Mouse (Mus musculus): ENCODE results near the gene I0C0044D17Rik. TPM values are rescaled to one million over a fixed set of nuclear protein-coding genes. Genes with fewer than 3 reads are reported as not detected.
"Not testable (repeated sequence)": the region's sequence is repeated elsewhere in the genome, so short reads cannot be mapped to it uniquely, and the experiment has no call there.

The I0C0044D17Rik gene
- polyA plus RNA-seq, 1 experiment from 2014 or later, result not detected

DNA sequence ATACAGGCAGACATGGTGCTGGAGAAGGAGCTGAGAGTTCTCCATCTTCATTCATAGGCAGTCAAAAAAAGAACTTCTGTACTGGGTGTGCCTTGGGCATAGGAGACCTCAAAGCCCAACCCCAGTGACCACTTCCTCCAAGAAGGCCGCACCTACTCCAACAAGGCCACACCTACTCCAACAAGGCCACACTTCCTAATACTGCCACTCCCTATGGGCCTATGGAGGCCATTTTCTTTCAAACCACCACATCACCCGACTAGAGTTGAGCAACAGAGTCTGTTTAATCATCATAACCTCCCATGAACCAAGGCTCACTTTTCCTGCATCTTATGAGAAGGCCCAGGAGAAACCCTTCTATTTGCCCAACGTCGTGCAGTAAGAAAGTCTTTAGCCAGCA is 21.6 kb upstream of the I0C0044D17Rik start:
- 81% methylated on average over 4 of the region's 4 CpGs for WGBS
- Histone ChIP-seq H3K9me3 (ENCODE audit: low read length) (no peaks in the 10 kb centered on the region), H3K4me1 (ENCODE audit: insufficient read depth, low read depth, low read length) (no peaks in the 10 kb centered on the region), H3K27me3 (replicated peaks; ENCODE audit: insufficient read depth, low read length) (no peaks in the 10 kb centered on the region), H3K4me2 (replicated peaks; ENCODE audit: low read depth, low read length) (no peak overlapping the region), H3K9ac (replicated peaks; ENCODE audit: low read depth) (no peak overlapping the region), H3K27ac (ENCODE audit: low read length) (no peak overlapping the region), H3K4me3 (ENCODE audit: low read depth, low read length) (no peak overlapping the region), H3K36me3 (ENCODE audit: insufficient read depth, low read length) (no peaks in the 10 kb centered on the region)
- no peak for ATAC-seq
- DNase-seq (ENCODE audit: low spot score), result no peak
- TF ChIP-seq EP300 (IDR thresholded peaks at IDR 0.05) (no peak), CTCF (IDR thresholded peaks at IDR 0.05) (no peak)

DNA sequence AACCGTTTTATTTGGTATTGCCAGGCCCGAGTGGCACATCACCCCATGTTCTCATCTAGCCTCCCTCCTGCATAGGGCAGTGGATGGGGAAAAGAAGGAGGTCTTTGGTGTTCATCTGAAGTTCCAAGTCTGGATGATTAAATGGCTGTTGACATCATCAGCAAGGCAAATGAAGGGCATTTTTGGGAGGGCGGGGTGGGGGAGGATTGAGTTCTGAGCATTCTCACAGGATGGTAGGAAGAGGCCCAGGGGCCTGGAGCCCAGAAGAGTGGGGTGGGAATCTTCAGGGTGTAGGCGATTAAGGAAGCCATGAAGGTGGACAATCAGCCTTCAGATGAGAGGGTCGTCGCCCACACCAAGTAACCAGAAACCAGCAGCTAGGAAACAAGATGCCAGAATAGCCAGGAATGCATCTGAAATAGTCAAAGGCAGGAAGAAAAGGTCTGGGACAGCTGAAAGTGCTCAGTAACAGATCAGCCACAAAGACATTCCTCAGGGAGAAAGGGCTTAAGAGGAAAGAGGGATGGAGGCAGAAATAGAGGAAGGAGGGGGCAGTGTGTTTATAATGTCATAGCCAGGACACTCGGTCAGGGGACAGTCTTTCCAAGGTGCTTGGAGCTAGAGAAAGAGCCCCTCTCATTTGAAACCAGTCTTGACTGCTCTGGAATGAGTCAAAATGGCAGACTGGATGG is 20.4 kb upstream of the I0C0044D17Rik start:
- H3K36me3 ChIP-seq (ENCODE audit: insufficient read depth, low read length), result no peaks in the 10 kb centered on the region
- 56% methylated on average over 7 of the region's 7 CpGs for WGBS
- TF ChIP-seq EP300 (IDR thresholded peaks at IDR 0.05), result no peak
- TF ChIP-seq CTCF (IDR thresholded peaks at IDR 0.05), result no peak
- H3K27ac ChIP-seq (ENCODE audit: low read length), result no peak overlapping the region
- H3K27me3 ChIP-seq (replicated peaks; ENCODE audit: insufficient read depth, low read length), result no peaks in the 10 kb centered on the region
- no peak for DNase-seq (ENCODE audit: low spot score)
- H3K9ac ChIP-seq (replicated peaks; ENCODE audit: low read depth), result no peak overlapping the region
- ATAC-seq, result no peak
- no peak overlapping the region for H3K4me3 ChIP-seq (ENCODE audit: low read depth, low read length)
- H3K4me2 ChIP-seq (replicated peaks; ENCODE audit: low read depth, low read length), result no peak overlapping the region
- H3K4me1 ChIP-seq (ENCODE audit: insufficient read depth, low read depth, low read length), result no peaks in the 10 kb centered on the region
- no peaks in the 10 kb centered on the region for H3K9me3 ChIP-seq (ENCODE audit: low read length)

DNA sequence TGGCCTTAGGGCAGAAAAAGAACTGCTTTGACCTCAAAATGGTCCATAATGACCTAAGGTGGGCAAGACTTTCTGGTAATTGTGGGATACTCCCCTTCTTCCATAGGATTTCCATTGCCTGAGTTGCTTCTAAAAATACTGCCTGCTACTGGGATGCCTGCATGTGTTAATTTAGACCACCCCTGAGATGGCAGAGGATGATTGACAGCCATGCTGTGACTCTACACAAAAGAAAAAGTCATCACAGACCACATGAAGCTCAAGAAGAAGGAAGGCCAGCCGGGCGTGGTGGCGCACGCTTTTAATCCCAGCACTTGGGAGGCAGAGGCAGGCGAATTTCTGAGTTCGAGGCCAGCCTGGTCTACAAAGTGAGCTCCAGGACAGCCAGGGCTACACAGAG is 17.6 kb upstream of the I0C0044D17Rik start:
- not testable (repeated sequence) for ATAC-seq; H3K9ac ChIP-seq (replicated peaks; ENCODE audit: low read depth)
- WGBS, result 92% methylated on average over 4 of the region's 6 CpGs

DNA sequence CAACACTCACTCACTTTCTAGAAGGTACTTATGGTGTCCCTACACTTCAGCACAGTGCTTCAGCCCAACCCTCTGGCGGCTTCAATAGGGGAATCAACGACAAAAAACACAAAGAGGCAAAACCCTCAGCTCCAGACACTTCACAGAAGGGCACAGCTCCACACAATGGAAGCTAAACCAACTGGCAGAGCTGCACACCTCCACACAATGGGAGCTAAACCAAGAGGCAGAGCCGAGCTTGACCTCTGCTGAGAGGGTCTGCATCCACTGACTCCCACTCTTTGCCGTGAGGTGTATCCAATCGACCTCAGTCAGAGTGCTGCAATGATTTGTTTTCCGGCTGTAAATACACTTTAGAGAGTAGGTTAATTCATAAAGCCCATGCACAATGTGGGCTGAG is 16.9 kb upstream of the I0C0044D17Rik start:
- Histone ChIP-seq H3K27ac (ENCODE audit: low read length) (no peak overlapping the region), H3K36me3 (ENCODE audit: insufficient read depth, low read length) (no peaks in the 10 kb centered on the region), H3K4me3 (ENCODE audit: low read depth, low read length) (no peak overlapping the region), H3K4me1 (ENCODE audit: insufficient read depth, low read depth, low read length) (no peaks in the 10 kb centered on the region), H3K4me2 (replicated peaks; ENCODE audit: low read depth, low read length) (no peak overlapping the region), H3K27me3 (replicated peaks; ENCODE audit: insufficient read depth, low read length) (no peaks in the 10 kb centered on the region), H3K9me3 (ENCODE audit: low read length) (no peaks in the 10 kb centered on the region), H3K9ac (replicated peaks; ENCODE audit: low read depth) (no peak overlapping the region)
- DNase-seq (ENCODE audit: low spot score) (no peak), ATAC-seq (no peak)
- TF ChIP-seq EP300 (IDR thresholded peaks at IDR 0.05), result no peak
- TF ChIP-seq CTCF (IDR thresholded peaks at IDR 0.05), result no peak
- 66% methylated on average over 6 of the region's 6 CpGs for WGBS

More for the DNA sequence above, 17.6 kb upstream of the I0C0044D17Rik start:
- not testable (repeated sequence) for H3K4me1 ChIP-seq (ENCODE audit: insufficient read depth, low read depth, low read length); H3K36me3 ChIP-seq (ENCODE audit: insufficient read depth, low read length); H3K9me3 ChIP-seq (ENCODE audit: low read length); H3K27me3 ChIP-seq (replicated peaks; ENCODE audit: insufficient read depth, low read length); H3K4me2 ChIP-seq (replicated peaks; ENCODE audit: low read depth, low read length); H3K27ac ChIP-seq (ENCODE audit: low read length); H3K4me3 ChIP-seq (ENCODE audit: low read depth, low read length); DNase-seq (ENCODE audit: low spot score)

DNA sequence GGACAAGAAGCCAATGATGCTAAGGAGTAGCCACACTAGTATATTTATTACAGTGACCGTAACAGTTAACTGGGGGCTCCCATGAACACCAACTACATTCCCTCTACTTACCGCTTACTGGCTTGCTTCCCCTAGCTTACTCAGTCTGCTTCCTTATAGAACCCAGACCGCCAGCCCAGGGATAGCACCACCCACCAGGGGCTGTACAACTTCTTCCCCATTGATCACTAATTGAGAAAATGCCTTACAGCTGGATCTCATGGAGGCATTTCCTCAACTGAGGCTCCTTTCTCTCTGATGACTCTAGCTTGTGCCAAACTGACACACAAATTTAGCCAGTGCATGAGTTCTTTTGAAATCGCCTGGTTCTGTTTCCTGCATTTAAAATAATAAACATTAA is 15.3 kb upstream of the I0C0044D17Rik start:
- ATAC-seq (no peak), DNase-seq (ENCODE audit: low spot score) (no peak)
- TF ChIP-seq EP300 (IDR thresholded peaks at IDR 0.05), result no peak
- no peak for TF ChIP-seq CTCF (IDR thresholded peaks at IDR 0.05)

DNA sequence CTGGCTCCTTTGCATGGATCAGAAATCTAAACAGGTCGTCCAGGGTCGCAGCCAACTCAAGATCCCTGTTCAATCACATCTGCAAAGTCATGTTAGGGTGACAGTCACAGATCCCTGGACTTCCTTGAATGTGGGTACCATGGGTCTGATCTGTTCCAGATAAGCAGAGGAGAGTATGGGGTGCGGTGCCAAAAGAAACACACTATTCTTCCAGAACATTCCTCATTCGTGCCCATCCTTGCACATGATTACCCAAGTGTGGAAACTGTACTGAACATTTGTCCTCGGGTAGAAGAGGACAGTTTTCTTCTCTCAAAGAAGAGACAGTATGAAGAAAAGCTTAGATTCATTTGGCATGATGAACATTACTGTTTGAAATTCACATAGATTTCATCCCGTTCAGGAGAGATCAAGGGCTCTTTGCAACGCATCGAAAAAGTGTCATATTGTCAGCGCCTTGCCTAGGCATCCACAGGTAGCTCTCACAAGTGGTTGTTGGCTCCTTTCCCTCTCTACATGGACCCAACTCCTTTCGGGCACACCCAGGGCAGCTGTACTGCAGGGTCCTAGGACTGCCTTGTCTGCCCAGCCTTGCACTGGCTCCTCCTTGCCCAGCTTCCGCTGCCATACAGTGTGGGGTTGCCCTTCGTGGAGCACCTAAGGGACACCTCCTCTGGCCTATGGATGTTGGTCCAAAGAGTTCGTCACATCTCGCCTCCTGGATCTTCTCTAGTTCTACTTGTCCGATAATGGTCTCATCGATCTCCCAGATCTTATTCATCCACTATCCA is 14.3 kb upstream of the I0C0044D17Rik start:
- DNase-seq (ENCODE audit: low spot score) (no peak), ATAC-seq (no peak)
- H3K9me3 ChIP-seq (ENCODE audit: low read length), result no peaks in the 10 kb centered on the region
- no peak overlapping the region for H3K27ac ChIP-seq (ENCODE audit: low read length)
- no peak for TF ChIP-seq CTCF (IDR thresholded peaks at IDR 0.05)
- TF ChIP-seq EP300 (IDR thresholded peaks at IDR 0.05), result no peak
- no peaks in the 10 kb centered on the region for H3K4me1 ChIP-seq (ENCODE audit: insufficient read depth, low read depth, low read length)
- no peak overlapping the region for H3K9ac ChIP-seq (replicated peaks; ENCODE audit: low read depth)
- no peaks in the 10 kb centered on the region for H3K36me3 ChIP-seq (ENCODE audit: insufficient read depth, low read length)
- H3K4me2 ChIP-seq (replicated peaks; ENCODE audit: low read depth, low read length), result no peak overlapping the region
- no peaks in the 10 kb centered on the region for H3K27me3 ChIP-seq (replicated peaks; ENCODE audit: insufficient read depth, low read length)
- H3K4me3 ChIP-seq (ENCODE audit: low read depth, low read length), result no peak overlapping the region
- WGBS, result 88% methylated on average over 16 of the region's 16 CpGs

More for the DNA sequence above, 15.3 kb upstream of the I0C0044D17Rik start:
- Histone ChIP-seq H3K27ac (ENCODE audit: low read length) (no peak overlapping the region), H3K9ac (replicated peaks; ENCODE audit: low read depth) (no peak overlapping the region), H3K36me3 (ENCODE audit: insufficient read depth, low read length) (no peaks in the 10 kb centered on the region), H3K27me3 (replicated peaks; ENCODE audit: insufficient read depth, low read length) (no peaks in the 10 kb centered on the region), H3K4me1 (ENCODE audit: insufficient read depth, low read depth, low read length) (no peaks in the 10 kb centered on the region), H3K9me3 (ENCODE audit: low read length) (no peaks in the 10 kb centered on the region), H3K4me2 (replicated peaks; ENCODE audit: low read depth, low read length) (no peak overlapping the region), H3K4me3 (ENCODE audit: low read depth, low read length) (no peak overlapping the region)
- WGBS, result 81% methylated on average over 4 of the region's 4 CpGs
